Mouse (Mus musculus) CH12.LX (cell line): ENCODE measurements around the gene Prdm10. TPM values are rescaled to one million over a fixed set of nuclear protein-coding genes. Genes with fewer than 3 reads are reported as not detected.

Experiments
- DNase-seq: peaks from one replicate; pipeline ENCODE4 v3.0.0-alpha.2; 2013; ENCODE audit errors: extremely low read depth
- H3K27ac ChIP-seq: 2 replicates; pipeline ENCODE4 v1.5.1; 2012; ENCODE audit warnings: low read depth, mild to moderate bottlenecking, control low read depth, moderate library complexity; ENCODE audit not compliant: insufficient read depth
- H3K27me3 ChIP-seq: replicated peaks from 2 replicates; pipeline ENCODE3; 2012; ENCODE audit warnings: inconsistent platforms
- H3K36me3 ChIP-seq, 2 experiments: replicated peaks in 1 of 2; 2 replicates each; pipeline versions ENCODE3 to v1.6.1; 2012; ENCODE audit warnings: inconsistent platforms in 1 of 2, low read length in 1 of 2, mild to moderate bottlenecking in 1 of 2, mixed read lengths in 1 of 2, moderate library complexity in 1 of 2; ENCODE audit not compliant: control insufficient read depth in 1 of 2, insufficient read depth in 1 of 2
- H3K4me1 ChIP-seq, 2 experiments: 2 replicates each; pipeline ENCODE4 v1.6.1; 2012; ENCODE audit warnings: inconsistent platforms in 1 of 2, moderate library complexity in 1 of 2; ENCODE audit not compliant: insufficient read depth in 2 of 2, control insufficient read depth in 1 of 2
- H3K4me2 ChIP-seq: 2 replicates; pipeline ENCODE4 v1.6.1; 2012; ENCODE audit warnings: low read depth, mild to moderate bottlenecking, control low read depth; ENCODE audit not compliant: poor library complexity, insufficient read depth, severe bottlenecking
- H3K4me3 ChIP-seq, 3 experiments: fragments of 150-350 bp in 1 of 3; sonication (generic) in 1 of 3; replicated peaks in 1 of 3; 2 replicates each; pipeline versions ENCODE3 to v1.5.1; 2011 to 2012; ENCODE audit warnings: low read depth in 2 of 3, low read length in 2 of 3, mild to moderate bottlenecking in 2 of 3, moderate library complexity in 2 of 3, control low read depth in 1 of 3, improper control_type of control experiment in 1 of 3, inconsistent platforms in 1 of 3, mixed read lengths in 1 of 3; ENCODE audit not compliant: poor library complexity in 1 of 3
- H3K79me2 ChIP-seq: replicated peaks from 2 replicates; pipeline ENCODE4 v1.6.1; 2012; ENCODE audit warnings: mild to moderate bottlenecking, moderate library complexity; ENCODE audit not compliant: control insufficient read depth, poor library complexity, insufficient read depth, severe bottlenecking; ENCODE audit errors: extremely low read depth
- H3K9ac ChIP-seq: 2 replicates; pipeline ENCODE4 v1.6.1; 2012; ENCODE audit warnings: low read depth, mild to moderate bottlenecking, control low read depth, moderate library complexity; ENCODE audit not compliant: insufficient read depth
- H3K9me3 ChIP-seq: replicated peaks from 2 replicates; pipeline ENCODE3; 2012; ENCODE audit warnings: low read length, inconsistent platforms, mixed read lengths
- BHLHE40 ChIP-seq: IDR thresholded peaks from 2 replicates; pipeline ENCODE4 v1.6.1; 2011; ENCODE audit warnings: mild to moderate bottlenecking, low read depth, low read length, improper control_type of control experiment
- CHD1 ChIP-seq: IDR thresholded peaks from 2 replicates; pipeline ENCODE4 v1.6.1; 2012; ENCODE audit warnings: low read depth, low read length, improper control_type of control experiment, inconsistent platforms
- CHD2 ChIP-seq: IDR thresholded peaks from 2 replicates; pipeline ENCODE4 v1.6.1; 2011; ENCODE audit warnings: low read length, improper control_type of control experiment
- E2F4 ChIP-seq: IDR thresholded peaks from 2 replicates; pipeline ENCODE4 v1.6.1; 2011; ENCODE audit warnings: low read depth, low read length, improper control_type of control experiment; ENCODE audit not compliant: insufficient replicate concordance
- EP300 ChIP-seq: IDR thresholded peaks from 2 replicates; pipeline ENCODE4 v1.6.1; 2011; ENCODE audit warnings: low read length, improper control_type of control experiment
- ETS1 ChIP-seq: conservative IDR thresholded peaks from 2 replicates; pipeline ENCODE4 v1.6.1; 2012; ENCODE audit warnings: low read depth, mild to moderate bottlenecking, inconsistent platforms, low read length, improper control_type of control experiment, moderate library complexity
- GABPA ChIP-seq: IDR thresholded peaks from 2 replicates; pipeline ENCODE4 v1.6.1; 2012; ENCODE audit warnings: low read depth, low read length, improper control_type of control experiment, inconsistent platforms; ENCODE audit not compliant: insufficient replicate concordance
- HCFC1 ChIP-seq: IDR thresholded peaks from 2 replicates; pipeline ENCODE4 v1.6.1; 2012; ENCODE audit warnings: low read depth, mild to moderate bottlenecking, inconsistent platforms, low read length, improper control_type of control experiment
- JUND ChIP-seq: conservative IDR thresholded peaks from 2 replicates; pipeline ENCODE4 v1.6.1; 2011; ENCODE audit warnings: low read depth, low read length, improper control_type of control experiment
- KAT2A ChIP-seq: IDR thresholded peaks from 2 replicates; pipeline ENCODE4 v1.6.1; 2012; ENCODE audit warnings: low read length, improper control_type of control experiment, inconsistent platforms; ENCODE audit not compliant: insufficient replicate concordance
- MAFK ChIP-seq: IDR thresholded peaks from 2 replicates; pipeline ENCODE4 v1.6.1; 2011; ENCODE audit warnings: low read length, improper control_type of control experiment; ENCODE audit not compliant: insufficient replicate concordance
- MAX ChIP-seq: IDR thresholded peaks from 2 replicates; pipeline ENCODE4 v1.6.1; 2011; ENCODE audit warnings: low read length, improper control_type of control experiment
- MEF2A ChIP-seq: IDR thresholded peaks from 2 replicates; pipeline ENCODE4 v1.6.1; 2014; ENCODE audit warnings: low read depth, mild to moderate bottlenecking, inconsistent platforms, low read length, improper control_type of control experiment, borderline replicate concordance
- MYC ChIP-seq: IDR thresholded peaks from 2 replicates; pipeline ENCODE4 v1.6.1; 2011; ENCODE audit warnings: low read depth, mild to moderate bottlenecking, improper control_type of control experiment, low read length
- NRF1 ChIP-seq: IDR thresholded peaks from 2 replicates; pipeline ENCODE4 v1.6.1; 2014; ENCODE audit warnings: low read depth, mild to moderate bottlenecking, inconsistent platforms, low read length, improper control_type of control experiment, moderate library complexity
- PAX5 ChIP-seq: IDR thresholded peaks from 2 replicates; pipeline ENCODE4 v1.6.1; 2012; ENCODE audit warnings: low read length, inconsistent platforms, mixed read lengths
- RCOR1 ChIP-seq: conservative IDR thresholded peaks from 2 replicates; pipeline ENCODE4 v1.6.1; 2012; ENCODE audit warnings: low read depth, mild to moderate bottlenecking, inconsistent platforms, low read length, improper control_type of control experiment
- SIN3A ChIP-seq: IDR thresholded peaks from 2 replicates; pipeline ENCODE4 v1.6.1; 2012; ENCODE audit warnings: low read length, improper control_type of control experiment, inconsistent platforms
- SMC3 ChIP-seq: IDR thresholded peaks from 2 replicates; pipeline ENCODE4 v1.6.1; 2011; ENCODE audit warnings: low read depth, low read length, improper control_type of control experiment
- TBP ChIP-seq: conservative IDR thresholded peaks from 2 replicates; pipeline ENCODE4 v1.6.1; 2011; ENCODE audit warnings: low read depth, low read length, improper control_type of control experiment
- TCF12 ChIP-seq: IDR thresholded peaks from 2 replicates; pipeline ENCODE4 v1.6.1; 2014; ENCODE audit warnings: low read depth, mild to moderate bottlenecking, inconsistent platforms, low read length, improper control_type of control experiment
- USF1 ChIP-seq: IDR thresholded peaks from 2 replicates; pipeline ENCODE4 v1.6.1; 2014; ENCODE audit warnings: low read depth, mild to moderate bottlenecking, inconsistent platforms, low read length, improper control_type of control experiment
- ZC3H11A ChIP-seq: IDR thresholded peaks from 2 replicates; pipeline ENCODE4 v1.6.1; 2012; ENCODE audit warnings: low read depth, mild to moderate bottlenecking, inconsistent platforms, low read length, improper control_type of control experiment
- ZKSCAN1 ChIP-seq: IDR thresholded peaks from 2 replicates; pipeline ENCODE4 v1.6.1; 2012; ENCODE audit warnings: low read depth, inconsistent platforms, low read length, improper control_type of control experiment, borderline replicate concordance
- ZNF384 ChIP-seq: IDR thresholded peaks from 2 replicates; pipeline ENCODE4 v1.6.1; 2012; ENCODE audit warnings: low read depth, low read length, improper control_type of control experiment, inconsistent platforms
- dilution Hi-C: fragments of 300-500 bp; cut with MboI; formaldehyde crosslinking; loops from 2 replicates; pipeline ENCODE4 v1.14.3; 2020; ENCODE audit warnings: low sequenced_read_pairs; ENCODE audit not compliant: extremely low pct_unique_long_range_greater_than_20kb, extremely low pct_ligation_motif_present
- in situ Hi-C: fragments of 300-500 bp; cut with MboI; formaldehyde crosslinking; loops from 3 replicates; pipeline ENCODE4 v1.14.3; 2019; ENCODE audit warnings: low sequenced_read_pairs, low pct_ligation_motif_present, low pct_unique_long_range_greater_than_20kb, mixed read lengths
- polyA plus RNA-seq: library from polyadenylated mRNA; unstranded; fragments of >175 nt; gene quantifications from 2 replicates; pipeline ENCODE4 v1.2.1, GENCODE M21; 2012; ENCODE audit warnings: low read depth; ENCODE audit not compliant: insufficient read length
- total RNA-seq, 2 experiments: library from RNA; depleted of rRNA; stranded (reverse); fragments of 300-350 nt in 1 of 2; fragments of >200 nt in 1 of 2; gene quantifications; 2 replicates each; pipeline ENCODE4 v1.2.3; 2012 to 2014

The Prdm10 gene
- total and polyA plus RNA-seq, 3 experiments: 4.5 to 6.7 (median 4.7) TPM

GRCm38 (mm10) chr9:31422143-31422542 is 141.8 kb downstream of the Prdm10 start:
- H3K27ac ChIP-seq: no peak overlapping the region
- H3K36me3 ChIP-seq: peaks cover 31 to 63% of the 10 kb centered on the region in 2 experiments
- in situ Hi-C loops: no loop called here
- no peaks in the 10 kb centered on the region for H3K9me3 ChIP-seq
- peaks cover 8 to 22% of the 10 kb centered on the region in 2 experiments; a peak in 3 of 4 replicates for H3K4me1 ChIP-seq
- no peak overlapping the region for H3K9ac ChIP-seq
- 0 out of 2 replicates have a peak, but pooled peaks cover under 1% of the 10 kb centered on the region for H3K79me2 ChIP-seq
- TF ChIP-seq E2F4 (no peak), MEF2A (no peak), ZNF384 (no peak), SIN3A (no peak), RCOR1 (no peak), CHD2 (no peak), MYC (no peak), TCF12 (no peak), GABPA (no peak), HCFC1 (no peak), NRF1 (no peak), MAX (no peak), CHD1 (no peak), TBP (no peak), USF1 (no peak), MAFK (no peak), PAX5 (no peak), SMC3 (no peak)
- H3K4me2 ChIP-seq: no peak overlapping the region
- dilution Hi-C loops: no loop called here
- no peak for DNase-seq
- H3K27me3 ChIP-seq: no peaks in the 10 kb centered on the region
- no peak overlapping the region for H3K4me3 ChIP-seq

DNA sequence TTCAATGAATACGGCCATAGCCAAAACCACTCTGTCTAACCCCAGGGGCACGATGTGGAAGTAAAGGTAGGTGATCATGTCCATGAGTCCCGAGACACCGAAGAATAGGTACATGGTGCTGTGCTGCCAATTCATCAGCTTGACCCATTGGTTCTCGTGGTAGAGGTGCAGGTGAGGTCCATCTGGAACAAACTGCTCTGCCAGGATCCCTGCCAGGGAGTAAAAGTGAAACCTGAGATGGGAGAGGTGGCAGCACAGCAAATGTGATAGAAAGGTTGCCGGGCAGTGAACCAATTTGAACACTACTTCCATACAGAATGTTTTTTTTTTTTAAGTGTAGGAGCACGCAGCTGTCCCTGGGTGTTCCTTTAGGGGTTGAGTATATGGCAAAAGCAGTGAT is 148.6 kb downstream of the Prdm10 start:
- DNase-seq: no peak
- H3K36me3 ChIP-seq: peaks cover 0 to 10% of the 10 kb centered on the region in 2 experiments
- H3K4me3 ChIP-seq: no peak overlapping the region
- no peaks in the 10 kb centered on the region for H3K79me2 ChIP-seq
- peaks cover 0 to 2% of the 10 kb centered on the region in 2 experiments; a peak in 1 of 4 replicates for H3K4me1 ChIP-seq
- TF ChIP-seq USF1 (no peak), RCOR1 (no peak), EP300 (no peak), SIN3A (no peak), ZC3H11A (no peak), BHLHE40 (no peak), ZKSCAN1 (no peak), KAT2A (no peak), E2F4 (no peak), JUND (no peak), TBP (no peak), ETS1 (no peak)
- TF ChIP-seq, all 38 proteins: peak for 0
- Histone ChIP-seq H3K27me3 (no peaks in the 10 kb centered on the region), H3K4me2 (0 out of 2 replicates have a peak overlapping the region, but pooled peaks have one; percentile 49), H3K9ac (no peak overlapping the region), H3K27ac (no peak overlapping the region), H3K9me3 (no peaks in the 10 kb centered on the region)
- dilution Hi-C loops: no loop called here
- in situ Hi-C loops: no loop called here
